Mouse (Mus musculus): ENCODE data around the gene Fam193b. TPM values are rescaled to one million over a fixed set of nuclear protein-coding genes. Genes with fewer than 3 reads are reported as not detected.

Fam193b gene
- polyA plus RNA-seq (2015; fragmentation: Nextera tagmentation; extraction: Ambion mirVana) = 40.2 and 41.2 TPM in 2 replicates

- Histone ChIP-seq H3K4me3 (ENCODE audit: low read length) (peak within 1 kb of the TSS; percentile 96), H3K4me1 (ENCODE audit: insufficient read depth, low read length) (peaks cover 16% of the 10 kb centered on the region), H3K9me3 (ENCODE audit: low read length) (0 out of 2 replicates have a peak, but pooled peaks cover 8% of the 10 kb centered on the region), H3K27me3 (ENCODE audit: insufficient read depth, low read length) (no peaks in the 10 kb centered on the region), H3K27ac (ENCODE audit: low read length) (peak within 1 kb of the TSS; percentile 86), H3K4me2 (replicated peaks; ENCODE audit: low read depth, low read length) (peak within 1 kb of the TSS; percentile 98), H3K9ac (replicated peaks; ENCODE audit: low read length) (peak within 1 kb of the TSS; percentile 96), H3K36me3 (ENCODE audit: insufficient read depth, low read length) (no peaks in the 10 kb centered on the region)
- peak; percentile 90 for ATAC-seq (ENCODE audit: low FRiP score, low TSS enrichment)
- WGBS = 1% methylated on average over 47 of the region's 47 CpGs
Observed at GRCm38 (mm10) chr13:55571027-55571751, at the start of gene Fam193b. Gene Fam193b (minus strand): TSS chr13:55571120.

- no peak for ATAC-seq (ENCODE audit: low FRiP score, low TSS enrichment)
- 82% methylated on average over 2 of the region's 2 CpGs for WGBS
- Histone ChIP-seq H3K4me3 (ENCODE audit: low read length) (no peak overlapping the region), H3K4me1 (ENCODE audit: insufficient read depth, low read length) (peaks cover 14% of the 10 kb centered on the region), H3K27me3 (ENCODE audit: insufficient read depth, low read length) (no peaks in the 10 kb centered on the region), H3K9me3 (ENCODE audit: low read length) (no peaks in the 10 kb centered on the region), H3K36me3 (ENCODE audit: insufficient read depth, low read length) (peaks cover 1% of the 10 kb centered on the region; the same call in 1 of the 2 replicates), H3K27ac (ENCODE audit: low read length) (no peak overlapping the region), H3K4me2 (replicated peaks; ENCODE audit: low read depth, low read length) (no peak overlapping the region), H3K9ac (replicated peaks; ENCODE audit: low read length) (no peak overlapping the region)
Observed at GRCm38 (mm10) chr13:55620275-55620674, 49.4 kb upstream of the Fam193b start.

GRCm38 (mm10) chr13:55619328-55619727 is 48.4 kb upstream of the Fam193b start:
- H3K9ac ChIP-seq (replicated peaks; ENCODE audit: low read length) = no peak overlapping the region
- no peak overlapping the region for H3K27ac ChIP-seq (ENCODE audit: low read length)
- no peaks in the 10 kb centered on the region for H3K27me3 ChIP-seq (ENCODE audit: insufficient read depth, low read length)
- H3K4me3 ChIP-seq (ENCODE audit: low read length) = no peak overlapping the region
- no peaks in the 10 kb centered on the region for H3K36me3 ChIP-seq (ENCODE audit: insufficient read depth, low read length)
- H3K4me1 ChIP-seq (ENCODE audit: insufficient read depth, low read length) = peaks cover 12% of the 10 kb centered on the region
- WGBS = 93% methylated on average over 4 of the region's 4 CpGs
- no peak overlapping the region for H3K4me2 ChIP-seq (replicated peaks; ENCODE audit: low read depth, low read length)
- ATAC-seq (ENCODE audit: low FRiP score, low TSS enrichment) = no peak
- no peaks in the 10 kb centered on the region for H3K9me3 ChIP-seq (ENCODE audit: low read length)

GRCm38 (mm10) chr13:55613471-55613870 is 42.6 kb upstream of the Fam193b start:
- ATAC-seq (ENCODE audit: low FRiP score, low TSS enrichment) = peak; percentile 63; the same call in 1 of the 2 replicates
- WGBS = 35% methylated on average over 5 of the region's 5 CpGs
- no peak overlapping the region for H3K4me2 ChIP-seq (replicated peaks; ENCODE audit: low read depth, low read length)
- no peak overlapping the region for H3K4me3 ChIP-seq (ENCODE audit: low read length)
- no peak overlapping the region for H3K9ac ChIP-seq (replicated peaks; ENCODE audit: low read length)
- no peaks in the 10 kb centered on the region for H3K9me3 ChIP-seq (ENCODE audit: low read length)
- no peak overlapping the region for H3K27ac ChIP-seq (ENCODE audit: low read length)
- H3K4me1 ChIP-seq (ENCODE audit: insufficient read depth, low read length) = no peaks in the 10 kb centered on the region
- peaks cover 9% of the 10 kb centered on the region for H3K36me3 ChIP-seq (ENCODE audit: insufficient read depth, low read length)
- H3K27me3 ChIP-seq (ENCODE audit: insufficient read depth, low read length) = no peaks in the 10 kb centered on the region

GRCm38 (mm10) chr13:55611996-55612395 is 41.1 kb upstream of the Fam193b start:
- H3K27ac ChIP-seq (ENCODE audit: low read length) = no peak overlapping the region
- H3K36me3 ChIP-seq (ENCODE audit: insufficient read depth, low read length) = peaks cover 16% of the 10 kb centered on the region
- no peak overlapping the region for H3K4me3 ChIP-seq (ENCODE audit: low read length)
- no peaks in the 10 kb centered on the region for H3K9me3 ChIP-seq (ENCODE audit: low read length)
- no peak overlapping the region for H3K4me2 ChIP-seq (replicated peaks; ENCODE audit: low read depth, low read length)
- WGBS = 89% methylated on average over 7 of the region's 7 CpGs
- no peak overlapping the region for H3K9ac ChIP-seq (replicated peaks; ENCODE audit: low read length)
- H3K27me3 ChIP-seq (ENCODE audit: insufficient read depth, low read length) = no peaks in the 10 kb centered on the region
- H3K4me1 ChIP-seq (ENCODE audit: insufficient read depth, low read length) = no peaks in the 10 kb centered on the region
- no peak for ATAC-seq (ENCODE audit: low FRiP score, low TSS enrichment)

GRCm38 (mm10) chr13:55607624-55608006 is 36.7 kb upstream of the Fam193b start:
- Histone ChIP-seq H3K36me3 (ENCODE audit: insufficient read depth, low read length) (peaks cover 28% of the 10 kb centered on the region), H3K4me1 (ENCODE audit: insufficient read depth, low read length) (no peaks in the 10 kb centered on the region), H3K9me3 (ENCODE audit: low read length) (no peaks in the 10 kb centered on the region), H3K9ac (replicated peaks; ENCODE audit: low read length) (no peak overlapping the region), H3K27me3 (ENCODE audit: insufficient read depth, low read length) (no peaks in the 10 kb centered on the region), H3K27ac (ENCODE audit: low read length) (no peak overlapping the region), H3K4me2 (replicated peaks; ENCODE audit: low read depth, low read length) (no peak overlapping the region), H3K4me3 (ENCODE audit: low read length) (no peak overlapping the region)
- 89% methylated on average over 2 of the region's 2 CpGs for WGBS
- ATAC-seq (ENCODE audit: low FRiP score, low TSS enrichment) = no peak

- Histone ChIP-seq H3K9ac (replicated peaks; ENCODE audit: low read length) (no peak overlapping the region), H3K4me3 (ENCODE audit: low read length) (no peak overlapping the region), H3K9me3 (ENCODE audit: low read length) (no peaks in the 10 kb centered on the region), H3K27ac (ENCODE audit: low read length) (no peak overlapping the region), H3K4me2 (replicated peaks; ENCODE audit: low read depth, low read length) (no peak overlapping the region), H3K36me3 (ENCODE audit: insufficient read depth, low read length) (peaks cover 28% of the 10 kb centered on the region), H3K27me3 (ENCODE audit: insufficient read depth, low read length) (no peaks in the 10 kb centered on the region), H3K4me1 (ENCODE audit: insufficient read depth, low read length) (no peaks in the 10 kb centered on the region)
- no peak for ATAC-seq (ENCODE audit: low FRiP score, low TSS enrichment)
- WGBS = 79% methylated on average over 10 of the region's 10 CpGs
Observed at GRCm38 (mm10) chr13:55606899-55607623, 36.1 kb upstream of the Fam193b start.

GRCm38 (mm10) chr13:55604606-55605005 is 33.7 kb upstream of the Fam193b start:
- H3K4me3 ChIP-seq (ENCODE audit: low read length) = no peak overlapping the region
- no peaks in the 10 kb centered on the region for H3K9me3 ChIP-seq (ENCODE audit: low read length)
- H3K9ac ChIP-seq (replicated peaks; ENCODE audit: low read length) = no peak overlapping the region
- H3K4me1 ChIP-seq (ENCODE audit: insufficient read depth, low read length) = peaks cover 8% of the 10 kb centered on the region
- ATAC-seq (ENCODE audit: low FRiP score, low TSS enrichment) = no peak
- H3K36me3 ChIP-seq (ENCODE audit: insufficient read depth, low read length) = peaks cover 23% of the 10 kb centered on the region
- H3K27ac ChIP-seq (ENCODE audit: low read length) = no peak overlapping the region
- H3K27me3 ChIP-seq (ENCODE audit: insufficient read depth, low read length) = no peaks in the 10 kb centered on the region
- WGBS = 91% methylated on average over 3 of the region's 3 CpGs
- no peak overlapping the region for H3K4me2 ChIP-seq (replicated peaks; ENCODE audit: low read depth, low read length)

- 4% methylated on average over 3 of the region's 3 CpGs for WGBS
- peaks cover 24% of the 10 kb centered on the region for H3K36me3 ChIP-seq (ENCODE audit: insufficient read depth, low read length)
- no peak overlapping the region for H3K9ac ChIP-seq (replicated peaks; ENCODE audit: low read length)
- no peaks in the 10 kb centered on the region for H3K27me3 ChIP-seq (ENCODE audit: insufficient read depth, low read length)
- H3K4me1 ChIP-seq (ENCODE audit: insufficient read depth, low read length) = peaks cover 8% of the 10 kb centered on the region
- no peak overlapping the region for H3K4me3 ChIP-seq (ENCODE audit: low read length)
- no peak for ATAC-seq (ENCODE audit: low FRiP score, low TSS enrichment)
- no peak overlapping the region for H3K4me2 ChIP-seq (replicated peaks; ENCODE audit: low read depth, low read length)
- no peak overlapping the region for H3K27ac ChIP-seq (ENCODE audit: low read length)
- no peaks in the 10 kb centered on the region for H3K9me3 ChIP-seq (ENCODE audit: low read length)
Observed at GRCm38 (mm10) chr13:55601611-55602010, 30.7 kb upstream of the Fam193b start.

- Histone ChIP-seq H3K9me3 (ENCODE audit: low read length) (no peaks in the 10 kb centered on the region), H3K27ac (ENCODE audit: low read length) (no peak overlapping the region), H3K27me3 (ENCODE audit: insufficient read depth, low read length) (no peaks in the 10 kb centered on the region), H3K4me3 (ENCODE audit: low read length) (peak overlapping the region; percentile 82), H3K9ac (replicated peaks; ENCODE audit: low read length) (peak overlapping the region; percentile 82), H3K36me3 (ENCODE audit: insufficient read depth, low read length) (peaks cover 34% of the 10 kb centered on the region), H3K4me2 (replicated peaks; ENCODE audit: low read depth, low read length) (peak overlapping the region; percentile 80), H3K4me1 (ENCODE audit: insufficient read depth, low read length) (peaks cover 8% of the 10 kb centered on the region)
- 13% methylated on average over 9 of the region's 9 CpGs for WGBS
- ATAC-seq (ENCODE audit: low FRiP score, low TSS enrichment) = no peak
Observed at GRCm38 (mm10) chr13:55600657-55601056, 29.7 kb upstream of the Fam193b start.
